Mouse (Mus musculus): ENCODE measurements around the gene Cryz. TPM values are rescaled to one million over a fixed set of nuclear protein-coding genes. Genes with fewer than 3 reads are reported as not detected.

The Cryz gene
- polyA plus RNA-seq, 1 experiment from 2014 or later = 20.5 TPM

DNA sequence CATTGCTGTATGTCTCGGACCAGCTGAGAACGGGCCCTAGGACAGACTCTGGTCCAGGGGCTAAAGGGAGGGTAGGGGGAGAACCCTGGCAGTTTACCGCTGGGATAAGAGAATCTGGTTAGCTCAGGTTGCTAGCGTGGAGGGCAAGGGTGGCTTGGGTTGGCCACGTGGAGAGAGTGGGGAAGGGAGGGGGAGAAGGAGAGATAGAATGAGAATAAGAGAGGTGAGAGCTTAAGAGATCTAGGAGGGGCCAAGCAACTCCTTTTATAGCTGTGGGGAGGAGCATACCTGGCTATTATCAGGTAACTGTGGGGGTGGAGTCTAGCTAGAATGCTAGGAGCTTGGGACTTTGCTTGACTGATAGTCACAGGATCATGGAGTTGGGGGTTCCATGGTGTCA, 74.5 kb downstream of the Cryz start:
- Histone ChIP-seq H3K36me3 (ENCODE audit: control insufficient read depth, insufficient read depth) (no peaks in the 10 kb centered on the region), H3K4me3 (ENCODE audit: low read depth, low read length) (no peak overlapping the region), H3K9ac (ENCODE audit: low read depth, low read length) (no peak overlapping the region), H3K27me3 (ENCODE audit: control insufficient read depth, insufficient read depth, low read depth, low read length) (no peaks in the 10 kb centered on the region), H3K9me3 (replicated peaks; ENCODE audit: control insufficient read depth, low read length) (no peaks in the 10 kb centered on the region), H3K4me1 (ENCODE audit: control insufficient read depth, low read depth, low read length) (no peaks in the 10 kb centered on the region), H3K4me2 (ENCODE audit: low read depth, low read length) (no peak overlapping the region), H3K27ac (ENCODE audit: low read length) (no peak overlapping the region)
- 50% methylated on average over 5 of the region's 5 CpGs for WGBS (ENCODE audit: insufficient replicate concordance)
- ATAC-seq (ENCODE audit: low read depth) = no peak

Other genes with a start within 250 kb of the Cryz start
- 2.3 and 3.6 TPM in 2 replicates for gene Tyw3, start 393 bp downstream of the Cryz start, polyA plus RNA-seq (2015; fragmentation: Nextera tagmentation; extraction: Ambion mirVana)
- gene Erich3, start 67.1 kb downstream of the Cryz start, polyA plus RNA-seq (2015; fragmentation: Nextera tagmentation; extraction: Ambion mirVana) = 0.02 TPM in 1 of 2 replicates, not detected in the other